Comparison of ENCODE assay signal across 8 mouse cellular contexts in the genomic region with DNA sequence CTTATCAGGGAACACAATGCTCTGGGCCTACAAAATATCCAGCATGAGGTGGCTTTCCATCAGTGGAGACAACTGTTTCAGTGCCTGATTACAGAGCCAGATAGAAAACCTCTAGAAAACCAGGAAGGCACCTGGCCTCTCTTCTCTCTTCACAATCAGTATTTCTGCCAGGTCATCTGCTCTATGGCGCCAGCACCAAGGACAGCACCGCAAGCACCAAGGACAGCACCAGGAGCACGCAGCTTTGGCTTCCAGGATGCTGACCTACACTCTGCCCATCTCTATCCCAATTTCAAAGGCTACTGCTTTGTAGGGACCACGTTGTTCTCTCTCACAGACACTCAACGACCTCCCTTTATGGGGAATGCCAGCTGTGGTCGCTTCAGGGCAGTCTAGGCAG. TPM values are rescaled to one million over a fixed set of nuclear protein-coding genes. Genes with fewer than 3 reads are reported as not detected.
DNase-seq lines count a peak whose midpoint lies in the region; ATAC-seq lines count a peak whose summit lies in the region.

No protein-coding gene starts in this region.

- DNase-seq in CD4-positive, CD25-positive, alpha-beta regulatory T cell, adult 2 months (ENCODE audit: low read depth, low spot score): peak; percentile 49
- peak; percentile 71 for DNase-seq in 3T3-L1 (ENCODE audit: low read depth, low spot score)
- peak; percentile 53 for DNase-seq in c-Kit-positive CD71-negative TER-119-negative erythroid progenitor cells, embryonic 14.5 days (ENCODE audit: low read depth)
- DNase-seq in induced T-regulatory cell, adult 2 months (ENCODE audit: low read depth): peak; percentile 58
- peak; percentile 68 for DNase-seq in ovary, postnatal 36 days (ENCODE audit: low spot score)
- DNase-seq in left cerebral cortex, adult 9 months (ENCODE audit: low spot score in 2 of 2): no peak
- DNase-seq in left cerebral cortex, adult 18-20 months (ENCODE audit: low spot score in 2 of 2): no peak

- no peak for ATAC-seq in CD4-positive, CD25-positive, alpha-beta regulatory T cell, adult 4 months

RNA-seq across cellular contexts. Expression of a gene that starts 36.1 kb away (rescaled TPM):
- 1 to 10 TPM; 1.7 to 3.3 TPM for polyA plus RNA-seq in CD4-positive, CD25-positive, alpha-beta regulatory T cell, adult 4 months (2017; shearing (Covaris generic))
- total RNA-seq in left cerebral cortex, adult 18-20 months (2021): 10 to 100 TPM; 24.0 to 26.1 TPM

RNA-seq across cellular contexts. Expression of a gene that starts 56.6 kb away (rescaled TPM):
- 10 to 100 TPM in 1 of 2 experiments, 1 to 10 TPM in 1; 5.5 to 11.1 TPM for polyA plus RNA-seq in CD4-positive, CD25-positive, alpha-beta regulatory T cell, adult 4 months (2017; shearing (Covaris generic))
- 10 to 100 TPM; 38.7 to 44.6 TPM for total RNA-seq in left cerebral cortex, adult 18-20 months (2021)

RNA-seq across cellular contexts. Expression of a gene that starts 56.7 kb away (rescaled TPM):
- polyA plus RNA-seq in CD4-positive, CD25-positive, alpha-beta regulatory T cell, adult 4 months (2017; shearing (Covaris generic)): 100 to 1,000 TPM in 1 of 2 experiments, 10 to 100 TPM in 1; 43.5 to 613 TPM
- total RNA-seq in left cerebral cortex, adult 18-20 months (2021): 100 to 1,000 TPM; 114 to 120 TPM

Comparison
In these comparisons a context has a peak if more than half of its experiments do, and no peak if none do; other contexts are left out.
1. DNase-seq: peak in CD4-positive, CD25-positive, alpha-beta regulatory T cell, adult 2 months (single experiment), 3T3-L1 (single experiment), c-Kit-positive CD71-negative TER-119-negative erythroid progenitor cells, embryonic 14.5 days (single experiment), induced T-regulatory cell, adult 2 months (single experiment) and ovary, postnatal 36 days (single experiment); none in left cerebral cortex, adult 9 months (0 of 2) and left cerebral cortex, adult 18-20 months (0 of 2).